Mouse (Mus musculus) 3134 (cell line): ENCODE measurements around the gene Tmem268.

ENCODE experiments used
- DNase-seq: peaks from one replicate; pipeline ENCODE4 v3.0.0-alpha.2; 2011; ENCODE audit warnings: low spot score; ENCODE audit not compliant: insufficient read length; ENCODE audit errors: extremely low read depth

Gene Tmem268

GRCm38 (mm10) chr4:63558407-63559081, at the start of gene Tmem268:
Gene Tmem268 (plus strand): TSS chr4:63558781.
- DNase-seq, result peak; percentile 92

- no peak for DNase-seq
Measured at GRCm38 (mm10) chr4:63512921-63513320, 45.7 kb upstream of the Tmem268 start.

DNA sequence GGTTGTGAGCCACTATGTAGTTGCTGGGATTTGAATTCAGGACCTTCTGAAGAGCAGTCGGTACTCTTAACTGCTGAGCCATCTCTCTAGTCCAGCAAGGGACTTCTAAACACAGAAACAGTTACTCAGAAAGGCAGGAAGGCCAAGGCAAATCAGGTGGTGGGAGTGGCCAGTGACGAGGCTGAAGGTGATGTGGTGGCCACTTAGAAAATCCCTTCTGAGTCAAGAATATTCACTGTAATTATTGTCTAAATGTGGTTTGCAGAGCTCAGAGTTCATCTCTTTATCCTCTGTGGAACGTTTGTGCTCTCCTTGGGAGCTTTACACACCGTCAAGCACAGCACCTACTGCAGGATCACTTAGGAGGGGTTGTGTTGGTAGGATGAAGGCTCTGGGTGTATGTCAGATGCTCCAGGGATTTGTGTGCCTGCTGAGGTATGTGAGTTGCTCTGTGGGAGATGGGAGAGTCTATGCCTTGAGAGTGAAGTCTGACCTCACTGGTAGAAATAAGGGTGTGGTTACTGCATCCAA, 44.1 kb upstream of the Tmem268 start:
- no peak for DNase-seq

DNA sequence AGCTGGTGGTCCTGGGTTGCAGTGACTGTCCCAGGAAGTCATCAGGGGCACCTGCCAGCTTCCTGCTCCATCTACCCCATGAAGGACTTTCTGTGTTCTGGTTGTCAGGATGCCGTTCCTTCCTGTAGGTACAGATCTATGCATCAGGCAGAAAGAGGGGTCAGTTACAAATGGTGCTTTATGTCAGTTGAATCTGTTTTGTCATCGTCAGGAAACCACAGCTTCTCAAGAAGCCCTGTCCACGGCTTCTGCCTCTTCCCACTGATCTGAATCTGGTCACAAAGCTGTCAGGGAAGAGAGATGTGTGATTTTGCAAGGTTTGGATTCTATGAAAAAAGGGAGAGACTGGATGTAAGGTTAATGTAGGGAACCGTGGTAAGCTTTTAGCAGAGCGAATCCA, 43.6 kb upstream of the Tmem268 start:
- DNase-seq, result no peak

DNA sequence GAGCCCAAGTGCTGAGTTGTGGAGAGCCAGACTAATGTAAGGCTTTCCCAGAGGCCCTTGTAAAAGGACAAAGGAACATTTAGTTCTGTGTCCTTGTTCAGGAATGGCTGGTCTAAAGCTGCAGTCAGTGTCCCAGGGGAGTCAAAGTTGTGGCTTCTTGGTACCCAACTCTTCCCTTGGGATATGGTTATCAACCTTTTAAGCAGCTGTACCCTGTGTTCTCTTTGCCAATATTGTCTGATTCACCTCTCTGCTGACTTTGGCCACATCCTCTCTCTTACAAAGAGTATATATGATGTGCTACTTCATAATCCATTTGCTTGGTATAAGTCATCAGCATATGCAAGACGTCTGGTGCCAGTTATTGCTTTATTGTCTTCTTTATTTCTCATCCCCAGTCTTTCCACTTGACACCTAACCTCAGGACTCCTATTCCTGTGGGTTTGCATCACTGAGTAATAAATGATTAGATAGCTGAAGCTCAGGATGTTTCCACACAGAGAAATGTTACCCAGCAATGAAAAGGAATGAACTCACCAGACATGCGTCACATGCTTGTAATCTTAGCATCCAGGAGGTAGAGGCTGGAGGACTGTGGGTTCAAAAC, 36.7 kb upstream of the Tmem268 start:
- DNase-seq, result peak; percentile 75

- DNase-seq, result no peak
Measured at GRCm38 (mm10) chr4:63525514-63525913, 33.1 kb upstream of the Tmem268 start.

DNA sequence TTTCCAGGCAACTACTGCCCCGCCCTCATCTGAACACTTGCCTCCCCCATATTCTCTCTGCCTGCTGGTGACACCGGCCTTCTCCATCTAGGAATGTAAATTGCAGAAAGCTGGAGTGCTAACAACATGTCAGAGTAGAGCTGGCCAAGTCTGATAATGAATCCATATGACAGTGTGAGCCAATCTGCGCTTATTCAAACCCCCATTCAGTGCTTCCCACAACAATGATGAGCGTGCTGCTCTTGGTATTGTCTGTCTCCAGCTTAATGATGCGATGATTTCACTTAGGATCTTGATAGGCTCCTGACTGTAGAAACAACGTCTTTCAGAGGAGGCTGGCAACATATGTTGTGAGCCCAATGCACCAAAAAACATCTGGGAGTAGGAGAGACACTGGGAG, 29.6 kb upstream of the Tmem268 start:
- DNase-seq, result no peak

DNA sequence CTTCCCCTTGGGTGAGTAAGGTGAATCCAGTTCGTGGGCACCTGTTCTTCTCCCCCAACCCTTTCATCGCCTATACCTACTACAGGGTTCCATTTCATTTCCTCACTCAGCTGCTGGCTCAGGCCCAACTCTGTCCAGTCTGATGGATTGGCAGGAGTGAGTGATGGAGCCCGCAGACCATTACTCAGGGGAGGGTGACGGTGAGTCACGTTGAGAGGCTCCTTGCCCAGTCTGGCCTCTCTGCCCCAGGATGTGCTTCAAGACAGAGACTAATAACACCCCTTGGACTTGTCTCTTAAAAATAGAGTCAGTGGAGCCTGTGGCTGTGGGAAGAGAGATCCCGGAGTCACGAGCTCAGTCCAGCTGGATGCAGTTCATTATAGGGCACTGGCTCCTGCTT, 28.2 kb upstream of the Tmem268 start:
- peak; percentile 86 for DNase-seq

- DNase-seq, result no peak
Measured at GRCm38 (mm10) chr4:63537602-63538001, 21.0 kb upstream of the Tmem268 start.

GRCm38 (mm10) chr4:63542209-63542608, 16.4 kb upstream of the Tmem268 start:
- no peak for DNase-seq

GRCm38 (mm10) chr4:63543746-63544493, 14.7 kb upstream of the Tmem268 start:
- DNase-seq, result no peak

GRCm38 (mm10) chr4:63544494-63545230, 13.9 kb upstream of the Tmem268 start, which contains the start of gene Atp6v1g1:
Gene Atp6v1g1 (plus strand): TSS chr4:63544772.
- peak; percentile 98 for DNase-seq

DNA sequence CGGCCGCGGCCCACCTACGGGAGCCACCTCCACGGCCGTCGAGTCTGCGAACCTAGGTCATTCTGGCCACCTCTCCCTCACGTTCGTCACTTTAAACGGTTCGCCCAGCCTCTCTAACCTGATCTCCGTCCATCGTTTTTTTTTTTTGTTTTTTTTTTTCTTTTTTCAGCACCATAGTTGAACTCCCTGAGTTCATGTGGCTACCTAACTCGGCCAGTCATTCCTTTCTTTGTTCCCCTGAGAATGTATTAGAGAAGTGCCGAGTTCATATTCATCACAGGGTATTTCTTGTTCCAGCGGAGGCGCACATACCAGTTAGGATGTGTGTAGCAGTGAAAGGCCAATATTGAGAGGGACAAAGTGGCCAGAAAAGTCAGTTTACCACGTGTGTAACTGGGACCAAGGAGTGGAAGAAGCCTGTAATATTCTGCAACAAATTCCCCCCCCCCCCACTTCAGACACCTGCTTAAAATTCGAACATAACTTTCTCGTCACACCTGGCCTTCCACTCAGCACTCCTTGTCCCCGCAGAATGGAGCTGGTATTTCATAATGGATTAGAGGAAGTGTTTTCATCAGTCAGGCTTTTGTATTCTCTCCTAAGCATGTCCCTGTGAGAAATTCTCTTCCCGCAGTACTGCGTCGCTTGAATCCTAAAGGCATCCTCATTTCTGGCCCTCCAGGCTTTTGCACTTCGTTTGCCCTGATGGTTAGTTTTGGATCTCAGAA, 13.2 kb upstream of the Tmem268 start:
- no peak for DNase-seq

- peak; percentile 35 for DNase-seq
Measured at GRCm38 (mm10) chr4:63546441-63547055, 12.0 kb upstream of the Tmem268 start.

- peak; percentile 59 for DNase-seq
Measured at GRCm38 (mm10) chr4:63547799-63548198, 10.8 kb upstream of the Tmem268 start.

GRCm38 (mm10) chr4:63548491-63548890, 10.1 kb upstream of the Tmem268 start:
- DNase-seq, result no peak

DNA sequence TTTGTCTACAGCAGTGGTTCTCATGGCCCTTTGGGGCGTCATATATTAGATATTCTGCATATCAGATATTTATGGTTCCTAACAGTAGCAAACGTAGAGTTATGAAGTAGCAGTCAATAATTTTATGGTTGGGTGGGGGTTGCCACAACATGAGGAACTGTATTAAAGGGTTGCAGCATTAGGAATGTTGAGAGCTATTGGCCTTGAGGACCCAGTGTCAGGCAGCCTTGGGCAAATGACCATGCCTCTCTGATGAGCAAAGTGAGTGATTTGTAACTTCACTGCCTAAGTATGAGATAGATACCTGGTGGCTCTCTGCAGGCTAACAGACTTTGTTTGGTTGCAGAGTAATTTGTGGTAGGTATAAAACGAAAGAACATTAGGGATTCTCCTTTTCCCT, 7.7 kb upstream of the Tmem268 start:
- no peak for DNase-seq

DNA sequence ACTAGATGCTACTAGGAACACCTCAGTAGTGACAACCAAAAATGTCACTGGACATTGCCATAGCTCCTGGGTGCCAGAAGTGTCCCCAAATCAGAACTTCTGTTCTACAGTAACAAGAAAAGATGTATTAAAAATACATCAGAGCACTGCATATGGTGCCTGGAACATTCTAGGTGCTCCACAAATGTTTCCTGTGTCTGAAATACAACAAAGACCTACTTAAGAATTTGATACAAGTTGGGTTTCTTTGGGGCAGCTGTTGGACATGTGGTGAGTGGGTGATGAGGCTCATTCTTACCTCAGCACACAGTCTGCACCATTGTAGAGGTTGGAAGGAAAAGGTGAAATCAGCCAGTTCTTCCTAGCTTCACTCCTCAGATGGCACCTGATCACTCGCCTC, 5.7 kb upstream of the Tmem268 start:
- no peak for DNase-seq

GRCm38 (mm10) chr4:63553789-63554576, 4.6 kb upstream of the Tmem268 start:
- no peak for DNase-seq
